Mouse (Mus musculus) heart, embryonic 16.5 days (tissue): Measurements from ENCODE around the gene Foxd3. TPM values are rescaled to one million over a fixed set of nuclear protein-coding genes. Genes with fewer than 3 reads are reported as not detected.
A peak's percentile ranks its signal among the peaks of the same experiment; 100 is the strongest.

ENCODE experiments used
- ATAC-seq: fragments of 200-750 bp; cut with Nextera tagmentation; replicated peaks from 2 replicates; pipeline ENCODE4 v1.8.0; 2017; ENCODE audit warnings: moderate number of reproducible peaks; ENCODE audit not compliant: insufficient read depth, low FRiP score; ENCODE audit errors: extremely low read depth
- H3K27ac ChIP-seq: fragments of 300-500 bp; sonication (generic); 2 replicates; pipeline ENCODE4 v1.5.1; 2014; ENCODE audit warnings: mild to moderate bottlenecking, low read length, control low read depth, moderate library complexity
- H3K27me3 ChIP-seq: fragments of 300-500 bp; sonication (generic); 2 replicates; pipeline ENCODE4 v1.6.1; 2014; ENCODE audit warnings: low read length, mixed read lengths; ENCODE audit not compliant: control insufficient read depth, insufficient read depth
- H3K36me3 ChIP-seq: fragments of 300-500 bp; sonication (generic); 2 replicates; pipeline ENCODE4 v1.6.1; 2014; ENCODE audit not compliant: control insufficient read depth, insufficient read depth
- H3K4me1 ChIP-seq: fragments of 300-500 bp; sonication (generic); 2 replicates; pipeline ENCODE4 v1.6.1; 2014; ENCODE audit warnings: low read length, mixed read lengths; ENCODE audit not compliant: control insufficient read depth, insufficient read depth
- H3K4me2 ChIP-seq: fragments of 300-500 bp; sonication (generic); 2 replicates; pipeline ENCODE4 v1.6.1; 2014; ENCODE audit warnings: low read depth, mild to moderate bottlenecking, control low read depth, low read length
- H3K4me3 ChIP-seq: fragments of 300-500 bp; sonication (generic); 2 replicates; pipeline ENCODE4 v1.5.1; 2014; ENCODE audit warnings: mild to moderate bottlenecking, control low read depth, low read length
- H3K9ac ChIP-seq: fragments of 300-500 bp; sonication (generic); 2 replicates; pipeline ENCODE4 v1.6.1; 2014; ENCODE audit warnings: low read length, control low read depth
- H3K9me3 ChIP-seq: fragments of 300-500 bp; sonication (generic); replicated peaks from 2 replicates; pipeline ENCODE4 v1.6.1; 2016; ENCODE audit warnings: low read length; ENCODE audit not compliant: control insufficient read depth
- WGBS: fragments of 180-500 bp; shearing (Covaris S2); extraction: QIAGEN DNeasy Blood & Tissue Kit; methylation state at CpG from one replicate; pipeline ENCODE4 v1.1.7; 2014; 5-methylcytosine and 5-hydroxymethylcytosine counted together
- polyA plus RNA-seq: library from polyadenylated mRNA; unstranded; fragments of >200 nt; fragmentation: Nextera tagmentation; extraction: Ambion mirVana; gene quantifications from 2 replicates; pipeline ENCODE4 v1.2.1, GENCODE M21; 2015

Foxd3 gene
- polyA plus RNA-seq, 1 experiment from 2014 or later, result 0.08 TPM

- Histone ChIP-seq H3K4me3 (no peak overlapping the region), H3K4me2 (no peak overlapping the region), H3K9me3 (no peaks in the 10 kb centered on the region; the same call in 1 of the 2 replicates), H3K27ac (no peak overlapping the region), H3K9ac (no peak overlapping the region), H3K27me3 (peaks cover 85% of the 10 kb centered on the region), H3K4me1 (peaks cover 21% of the 10 kb centered on the region), H3K36me3 (no peaks in the 10 kb centered on the region)
- ATAC-seq, result no peak
- WGBS, result 4% methylated on average over 27 of the region's 27 CpGs
Observed at GRCm38 (mm10) chr4:99654621-99655296, 1.3 kb upstream of the Foxd3 start.

GRCm38 (mm10) chr4:99656605-99657429, 718 bp downstream of the Foxd3 start:
- WGBS, result under 1% methylated on average over 92 of the region's 92 CpGs
- no peak overlapping the region for H3K9ac ChIP-seq

GRCm38 (mm10) chr4:99657430-99657820, 1.3 kb downstream of the Foxd3 start:
- Histone ChIP-seq H3K27me3 (peaks cover 80% of the 10 kb centered on the region), H3K4me1 (peaks cover 17% of the 10 kb centered on the region; the same call in 1 of the 2 replicates), H3K9ac (no peak overlapping the region), H3K4me3 (peak overlapping the region; percentile 44), H3K9me3 (no peaks in the 10 kb centered on the region), H3K36me3 (no peaks in the 10 kb centered on the region), H3K4me2 (peak overlapping the region; percentile 53), H3K27ac (no peak overlapping the region)
- 1% methylated on average over 56 of the region's 62 CpGs for WGBS
- ATAC-seq, result no peak

More at GRCm38 (mm10) chr4:99656605-99657429, 718 bp downstream of the Foxd3 start:
- no peaks in the 10 kb centered on the region; the same call in 1 of the 2 replicates for H3K9me3 ChIP-seq
- H3K27me3 ChIP-seq, result peaks cover 81% of the 10 kb centered on the region
- H3K4me3 ChIP-seq, result peak overlapping the region; percentile 44
- no peaks in the 10 kb centered on the region for H3K36me3 ChIP-seq
- peaks cover 17% of the 10 kb centered on the region; the same call in 1 of the 2 replicates for H3K4me1 ChIP-seq
- ATAC-seq, result no peak
- no peak overlapping the region for H3K27ac ChIP-seq
- H3K4me2 ChIP-seq, result peak overlapping the region; percentile 53

- WGBS, result 2% methylated on average over 41 of the region's 41 CpGs
- H3K27ac ChIP-seq, result no peak overlapping the region
Observed at GRCm38 (mm10) chr4:99657831-99658470, 1.9 kb downstream of the Foxd3 start.

DNA sequence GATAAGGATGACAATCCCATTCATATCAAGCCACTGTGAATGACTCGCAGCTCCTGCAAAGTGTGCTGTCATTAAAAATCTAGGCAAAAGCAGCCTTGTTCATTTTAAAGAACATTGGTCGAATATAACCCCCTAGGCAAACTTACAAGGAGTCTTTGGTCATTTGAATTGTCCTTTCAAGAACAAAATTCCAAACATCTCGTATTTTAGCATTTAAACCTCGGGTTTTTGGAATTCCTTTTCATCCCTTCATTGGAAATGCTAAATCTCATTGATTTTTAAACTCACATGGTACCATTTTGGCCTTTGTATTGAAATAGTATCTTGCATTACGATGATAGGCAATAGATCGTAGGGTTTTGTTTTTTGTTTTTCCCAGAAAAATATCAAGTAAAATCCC, 2.8 kb downstream of the Foxd3 start:
- Histone ChIP-seq H3K9ac (no peak overlapping the region), H3K4me3 (no peak overlapping the region), H3K4me2 (no peak overlapping the region), H3K27ac (no peak overlapping the region), H3K27me3 (peaks cover 82% of the 10 kb centered on the region), H3K36me3 (no peaks in the 10 kb centered on the region), H3K9me3 (no peaks in the 10 kb centered on the region), H3K4me1 (peaks cover 17% of the 10 kb centered on the region; the same call in 1 of the 2 replicates)
- 20% methylated on average over 6 of the region's 6 CpGs for WGBS
- no peak for ATAC-seq

More at GRCm38 (mm10) chr4:99657831-99658470, 1.9 kb downstream of the Foxd3 start:
- Histone ChIP-seq H3K9me3 (no peaks in the 10 kb centered on the region), H3K27me3 (peaks cover 82% of the 10 kb centered on the region), H3K4me2 (peak overlapping the region; percentile 53), H3K4me1 (peaks cover 17% of the 10 kb centered on the region; the same call in 1 of the 2 replicates), H3K36me3 (no peaks in the 10 kb centered on the region), H3K4me3 (peak overlapping the region; percentile 44), H3K9ac (no peak overlapping the region)
- no peak for ATAC-seq

GRCm38 (mm10) chr4:99659361-99660072, 3.4 kb downstream of the Foxd3 start:
- Histone ChIP-seq H3K4me2 (no peak overlapping the region), H3K36me3 (no peaks in the 10 kb centered on the region), H3K9me3 (no peaks in the 10 kb centered on the region), H3K9ac (no peak overlapping the region), H3K27ac (no peak overlapping the region), H3K27me3 (peaks cover 80% of the 10 kb centered on the region), H3K4me3 (no peak overlapping the region), H3K4me1 (peaks cover 17% of the 10 kb centered on the region; the same call in 1 of the 2 replicates)
- 2% methylated on average over 28 of the region's 28 CpGs for WGBS
- no peak for ATAC-seq

DNA sequence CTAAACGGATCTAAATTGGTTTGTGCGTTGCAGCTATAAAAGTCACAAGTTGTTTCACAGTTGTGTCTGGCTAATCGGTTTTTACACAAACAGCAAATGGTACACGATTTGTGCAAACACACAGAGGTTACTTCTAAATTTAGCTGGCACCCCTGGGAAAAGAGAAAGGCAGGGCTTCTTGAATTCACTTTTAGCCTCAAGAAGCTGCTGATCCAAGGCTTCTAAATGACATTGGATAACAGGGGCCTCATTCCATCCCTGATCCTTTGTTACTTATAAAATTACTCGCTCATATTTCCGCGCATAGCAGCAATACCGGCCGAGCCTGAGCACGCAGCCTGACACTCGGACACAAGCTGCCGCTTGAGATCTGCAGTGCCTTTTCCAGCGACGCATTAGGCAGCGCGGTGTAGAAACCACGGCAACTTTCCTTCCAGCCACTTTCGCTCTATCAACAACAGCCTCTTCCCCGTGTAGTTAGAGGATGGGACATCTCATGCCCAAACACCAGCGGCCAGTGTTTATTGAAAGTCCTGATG, 4.0 kb downstream of the Foxd3 start:
- ATAC-seq, result no peak
- H3K4me2 ChIP-seq, result no peak overlapping the region

GRCm38 (mm10) chr4:99660981-99661380, 4.9 kb downstream of the Foxd3 start:
- Histone ChIP-seq H3K36me3 (no peaks in the 10 kb centered on the region), H3K27me3 (peaks cover 76% of the 10 kb centered on the region), H3K4me1 (peaks cover 15% of the 10 kb centered on the region; the same call in 1 of the 2 replicates), H3K9me3 (no peaks in the 10 kb centered on the region), H3K27ac (no peak overlapping the region), H3K9ac (no peak overlapping the region), H3K4me3 (no peak overlapping the region), H3K4me2 (peak overlapping the region; percentile 30)
- ATAC-seq, result no peak
- WGBS, result under 1% methylated on average over 11 of the region's 11 CpGs

More for the DNA sequence above, 4.0 kb downstream of the Foxd3 start:
- H3K27me3 ChIP-seq, result peaks cover 80% of the 10 kb centered on the region
- H3K36me3 ChIP-seq, result no peaks in the 10 kb centered on the region
- H3K4me1 ChIP-seq, result peaks cover 17% of the 10 kb centered on the region; the same call in 1 of the 2 replicates
- no peaks in the 10 kb centered on the region for H3K9me3 ChIP-seq
- WGBS, result 2% methylated on average over 20 of the region's 20 CpGs
- no peak overlapping the region for H3K27ac ChIP-seq
- no peak overlapping the region for H3K9ac ChIP-seq
- H3K4me3 ChIP-seq, result peak overlapping the region; percentile 21
